ENCODE assay signal across 8 mouse cellular contexts in the genomic region with DNA sequence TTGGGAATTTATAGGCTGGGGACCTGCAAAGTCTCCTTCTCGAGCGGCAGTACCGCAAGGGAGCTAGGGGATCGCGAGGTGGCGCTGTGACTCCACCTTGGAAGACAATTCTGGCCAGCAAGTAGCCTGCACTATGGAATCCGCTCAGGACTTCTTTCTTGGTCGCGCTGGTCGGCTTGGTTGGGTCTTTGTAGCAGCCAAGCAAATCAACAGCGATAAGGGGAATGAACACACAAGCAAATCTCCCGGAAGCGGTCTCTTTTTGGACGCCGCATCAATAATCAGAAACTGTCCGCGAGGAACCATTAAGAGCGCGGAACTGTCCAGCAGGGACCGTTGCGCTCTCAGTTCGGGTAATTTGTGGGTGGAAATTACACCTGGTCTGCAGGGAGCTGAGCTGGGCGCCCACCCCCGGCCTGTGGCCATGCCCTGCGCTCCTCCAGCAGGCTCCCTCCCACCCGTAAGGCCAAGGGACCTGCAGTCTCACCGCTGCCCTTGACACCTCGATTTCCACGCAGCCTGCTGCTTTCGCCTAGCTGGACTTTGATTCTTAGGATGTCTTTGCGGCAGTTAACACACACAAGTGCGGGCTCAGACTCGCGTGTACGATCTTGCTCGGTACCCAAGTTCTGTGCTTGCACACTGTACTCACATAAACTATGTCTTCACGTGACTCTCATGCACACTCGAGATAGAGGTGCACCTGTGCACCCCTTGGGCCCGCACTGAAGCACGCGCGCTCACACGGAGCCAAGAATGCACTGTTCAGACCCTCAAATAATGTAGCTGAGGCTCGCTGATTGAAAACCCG. TPM values are rescaled to one million over a fixed set of nuclear protein-coding genes. Genes with fewer than 3 reads are reported as not detected.
DNase-seq lines count a peak whose midpoint lies in the region; ATAC-seq and TF ChIP-seq lines count a peak whose summit lies in the region.

No protein-coding gene starts in this region.

- no peak overlapping the region for H3K27ac ChIP-seq in intestine, postnatal 0 days (ENCODE audit: low read depth, low read length)
- H3K27ac ChIP-seq in midbrain, embryonic 11.5 days (ENCODE audit: low read depth, low read length), result no peak overlapping the region; the same call in 1 of the 2 replicates
- H3K27ac ChIP-seq in small intestine, adult 2 months (ENCODE audit: insufficient read depth, low read depth, low read length), result no peak overlapping the region

- H3K4me3 ChIP-seq in intestine, postnatal 0 days (ENCODE audit: low read depth, low read length), result peak overlapping the region; percentile 34
- H3K4me3 ChIP-seq in midbrain, embryonic 11.5 days (ENCODE audit: low read depth, low read length), result peak overlapping the region; percentile 40
- H3K4me3 ChIP-seq in small intestine, adult 2 months (ENCODE audit: low read depth, low read length), result peak overlapping the region; percentile 45

- under 1% methylated on average over 45 of the region's 45 CpGs for WGBS in intestine, postnatal 0 days
- WGBS in midbrain, embryonic 11.5 days, result under 1% methylated on average over 45 of the region's 45 CpGs
- WGBS in small intestine, adult 2 months, result 1% methylated on average over 45 of the region's 45 CpGs

- no peaks in the 10 kb centered on the region for H3K9me3 ChIP-seq in intestine, postnatal 0 days (ENCODE audit: control insufficient read depth)
- no peaks in the 10 kb centered on the region for H3K9me3 ChIP-seq in midbrain, embryonic 11.5 days (ENCODE audit: control insufficient read depth, low read length)

- ATAC-seq in intestine, postnatal 0 days, result 0 out of 2 replicates have a peak, but pooled peaks have one; percentile 63
- ATAC-seq in midbrain, embryonic 11.5 days (ENCODE audit: low FRiP score), result peak; percentile 82
- no peak for ATAC-seq in monocyte, adult 5-6 weeks (replicated peaks; ENCODE audit: insufficient number of reproducible peaks, low FRiP score, low TSS enrichment, poor library complexity, severe bottlenecking)

- TF ChIP-seq POLR2A in small intestine, adult 2 months (IDR thresholded peaks at IDR 0.05; ENCODE audit: low read depth, low read length), result no peak

- H3K27me3 ChIP-seq in intestine, postnatal 0 days (replicated peaks; ENCODE audit: control insufficient read depth, insufficient read depth, low read length), result peaks cover 45% of the 10 kb centered on the region
- peaks cover 42% of the 10 kb centered on the region for H3K27me3 ChIP-seq in midbrain, embryonic 11.5 days (ENCODE audit: control insufficient read depth, insufficient read depth, low read length)
- H3K27me3 ChIP-seq in small intestine, adult 2 months (ENCODE audit: control insufficient read depth, insufficient read depth, low read length), result peaks cover 27% of the 10 kb centered on the region

- DNase-seq in adipocyte (ENCODE audit: low spot score), result peak; percentile 86
- DNase-seq in embryo, embryonic 10 days (ENCODE audit: low spot score), result peak; percentile 98
- DNase-seq in gastrocnemius, postnatal 36 days, result peak; percentile 78 to 88
- DNase-seq in left cerebral cortex, postnatal 36 days (ENCODE audit: low spot score in 2 of 2), result peak; percentile 82 to 85
- DNase-seq in midbrain, embryonic 11.5 days (ENCODE audit: low spot score, missing footprints), result peak; percentile 99

- intact Hi-C loops in gastrocnemius, postnatal 36 days (cut with DNase I), result loop anchor here (1.0 to 10.0 kb wide), 3 partner anchors 397 to 1064 kb away; no protein-coding TSS in a partner anchor
- intact Hi-C loops in left cerebral cortex, postnatal 36 days (cut with DNase I), result loop anchor here (1.0 to 10.0 kb wide), 5 partner anchors 397 to 1271 kb away; no protein-coding TSS in a partner anchor

- no peaks in the 10 kb centered on the region for H3K4me1 ChIP-seq in intestine, postnatal 0 days (replicated peaks; ENCODE audit: control insufficient read depth, insufficient read depth, low read length)
- H3K4me1 ChIP-seq in midbrain, embryonic 11.5 days (ENCODE audit: control insufficient read depth, insufficient read depth, low read length), result peaks cover 16% of the 10 kb centered on the region
- H3K4me1 ChIP-seq in small intestine, adult 2 months (ENCODE audit: control insufficient read depth, insufficient read depth, insufficient read length, low read length), result no peaks in the 10 kb centered on the region

- no peak overlapping the region for H3K9ac ChIP-seq in intestine, postnatal 0 days (ENCODE audit: low read depth, low read length)
- H3K9ac ChIP-seq in midbrain, embryonic 11.5 days (ENCODE audit: low read length), result peak overlapping the region; percentile 40

- H3K4me2 ChIP-seq in intestine, postnatal 0 days (replicated peaks; ENCODE audit: low read depth), result peak overlapping the region; percentile 64
- peak overlapping the region; percentile 92 for H3K4me2 ChIP-seq in midbrain, embryonic 11.5 days

- H3K36me3 ChIP-seq in intestine, postnatal 0 days (ENCODE audit: control insufficient read depth, insufficient read depth), result no peaks in the 10 kb centered on the region
- no peaks in the 10 kb centered on the region for H3K36me3 ChIP-seq in midbrain, embryonic 11.5 days (ENCODE audit: control insufficient read depth, insufficient read depth, low read length)
- no peaks in the 10 kb centered on the region for H3K36me3 ChIP-seq in small intestine, adult 2 months (ENCODE audit: control insufficient read depth, insufficient read depth, low read length)

- peak; percentile 97 for TF ChIP-seq CTCF in intestine, postnatal 0 days (IDR thresholded peaks at IDR 0.05; ENCODE audit: low read depth)
- peak; percentile 88 for TF ChIP-seq CTCF in small intestine, adult 2 months (IDR thresholded peaks at IDR 0.05; ENCODE audit: extremely low read depth, insufficient read length, insufficient replicate concordance, low read depth, low read length)

RNA-seq across cellular contexts. Expression of gene Ebf1, which starts 5.9 kb away (rescaled TPM):
- total RNA-seq in gastrocnemius, postnatal 36 days (2021), result 10 to 100 TPM in 1 of 2 experiments, 1 to 10 TPM in 1; 9.5 to 10.0 TPM
- 4.0 and 4.3 TPM in 2 replicates for polyA plus RNA-seq in intestine, postnatal 0 days (2015; fragmentation: Nextera tagmentation; extraction: Ambion mirVana)
- total RNA-seq in left cerebral cortex, postnatal 36 days (2021), result 1 to 10 TPM; 2.9 to 6.1 TPM
- 73.8 and 79.2 TPM in 2 replicates for polyA plus RNA-seq in midbrain, embryonic 11.5 days (2014; fragmentation: Nextera tagmentation; extraction: Ambion mirVana)
- 1.5 and 2.5 TPM in 2 replicates for polyA plus RNA-seq in small intestine, adult 2 months (2012; rRNA removed)
- 7.4 to 16.9 TPM (median 14.2 TPM) in 3 replicates for total RNA-seq in monocyte, adult 5-6 weeks (2017)
